In the genomic region with DNA sequence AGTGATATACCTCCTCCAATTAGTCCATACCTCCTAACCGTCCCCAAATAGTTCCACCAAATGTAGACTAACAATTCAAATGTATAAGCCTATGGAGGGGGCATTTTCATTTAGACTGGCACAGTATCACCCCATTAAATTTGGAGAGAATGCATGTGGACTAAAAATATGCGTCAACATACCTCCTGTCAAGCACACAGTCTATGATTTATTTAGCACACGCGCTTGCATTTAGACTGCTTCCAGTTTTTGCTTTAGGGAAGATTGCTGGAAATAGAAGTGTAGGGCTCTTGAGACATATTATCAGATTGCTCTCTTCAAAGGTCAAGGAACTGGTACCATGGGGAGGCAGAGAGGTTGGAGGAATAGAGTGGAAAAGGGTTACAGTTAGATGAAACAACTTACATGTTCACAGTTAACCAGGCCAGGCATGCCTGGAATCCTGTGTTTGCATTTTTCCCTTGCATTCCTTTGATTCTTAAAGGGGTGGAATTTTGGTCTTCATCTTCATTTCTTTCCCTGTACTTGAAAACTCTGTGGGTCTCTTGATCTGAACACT, we compare ENCODE assay signal across 18 mouse cellular contexts.
DNase-seq lines count a peak whose midpoint lies in the region; ATAC-seq and TF ChIP-seq lines count a peak whose summit lies in the region.
"Had no signal": no experiment of that assay in that cellular context is flagged by ENCODE, and none has a peak within 500 bp of the region (broad histone marks: within the 10 kb centered on the region; RNA-seq: fewer than 3 reads in every experiment).

No protein-coding gene starts in this region.

- no peak for DNase-seq in heart, embryonic 10.5 days (ENCODE audit: low spot score)
- DNase-seq in heart, adult 18-20 months = no peak
- no peak for DNase-seq in lung, postnatal 0 days (ENCODE audit: low spot score)
- DNase-seq in lung, postnatal 10 days = no peak
- peak; percentile 4 for DNase-seq in ZHBTc4 (ENCODE audit: low read depth, low spot score)
- DNase-seq in yolk sac, embryonic 10.5 days (ENCODE audit: low spot score) = peak; percentile 9
- no peak for DNase-seq in urinary bladder, postnatal 10 days (ENCODE audit: low spot score)
- DNase-seq: adrenal gland, adult 2 months; cerebellum, adult 11 months; cerebellum, postnatal 14 days; embryo, embryonic 11 days; kidney, adult 18-20 months; kidney, postnatal 25 days had no signal

- no peaks in the 10 kb centered on the region for H3K9me3 ChIP-seq in heart, embryonic 10.5 days
- H3K9me3 ChIP-seq in lung, postnatal 0 days (ENCODE audit: low read length) = no peaks in the 10 kb centered on the region
- H3K9me3 ChIP-seq: forebrain, embryonic 15.5 days; hindbrain, embryonic 10.5 days; midbrain, embryonic 13.5 days had no signal

- H3K4me1 ChIP-seq in heart, embryonic 10.5 days = no peaks in the 10 kb centered on the region
- H3K4me1 ChIP-seq in lung, postnatal 0 days (ENCODE audit: insufficient read depth, low read depth, low read length) = no peaks in the 10 kb centered on the region
- H3K4me1 ChIP-seq: forebrain, embryonic 15.5 days; hindbrain, embryonic 10.5 days; midbrain, embryonic 13.5 days had no signal

- WGBS in heart, embryonic 10.5 days = 54% methylated on average over 4 of the region's 4 CpGs
- 39% methylated on average over 4 of the region's 4 CpGs for WGBS in lung, postnatal 0 days

- H3K27ac ChIP-seq in heart, embryonic 10.5 days = peak overlapping the region; percentile 42; the same call in 1 of the 2 replicates
- no peak overlapping the region for H3K27ac ChIP-seq in lung, postnatal 0 days (ENCODE audit: low read length)
- H3K27ac ChIP-seq: forebrain, embryonic 15.5 days; hindbrain, embryonic 10.5 days; macrophage; midbrain, embryonic 13.5 days had no signal

- no peak; the same call in 1 of the 2 replicates for ATAC-seq in lung, postnatal 0 days
- ATAC-seq: forebrain, embryonic 15.5 days; midbrain, embryonic 13.5 days had no signal

- no peaks in the 10 kb centered on the region for H3K36me3 ChIP-seq in heart, embryonic 10.5 days
- H3K36me3 ChIP-seq in lung, postnatal 0 days (ENCODE audit: insufficient read depth, low read length) = no peaks in the 10 kb centered on the region
- H3K36me3 ChIP-seq: forebrain, embryonic 15.5 days; hindbrain, embryonic 10.5 days; midbrain, embryonic 13.5 days had no signal

- no peak overlapping the region for H3K4me3 ChIP-seq in heart, embryonic 10.5 days
- no peak overlapping the region for H3K4me3 ChIP-seq in lung, postnatal 0 days (ENCODE audit: low read depth, low read length)
- H3K4me3 ChIP-seq: erythroblast, embryonic 14.5 days; forebrain, embryonic 15.5 days; hindbrain, embryonic 10.5 days; midbrain, embryonic 13.5 days had no signal

- H3K9ac ChIP-seq in lung, postnatal 0 days (replicated peaks; ENCODE audit: low read depth) = no peak overlapping the region
- H3K9ac ChIP-seq: forebrain, embryonic 15.5 days; midbrain, embryonic 13.5 days had no signal

- no peak overlapping the region for H3K4me2 ChIP-seq in lung, postnatal 0 days (replicated peaks; ENCODE audit: low read depth, low read length)
- H3K4me2 ChIP-seq: forebrain, embryonic 15.5 days; midbrain, embryonic 13.5 days had no signal

- TF ChIP-seq CTCF in lung, postnatal 0 days (IDR thresholded peaks at IDR 0.05) = no peak

- H3K27me3 ChIP-seq in heart, embryonic 10.5 days (ENCODE audit: insufficient read depth, poor library complexity, severe bottlenecking) = no peaks in the 10 kb centered on the region
- no peaks in the 10 kb centered on the region for H3K27me3 ChIP-seq in lung, postnatal 0 days (replicated peaks; ENCODE audit: insufficient read depth, low read length)
- H3K27me3 ChIP-seq: forebrain, embryonic 15.5 days; midbrain, embryonic 13.5 days had no signal

- peak; percentile 45; the same call in 1 of the 2 replicates for TF ChIP-seq EP300 in lung, postnatal 0 days (IDR thresholded peaks at IDR 0.05)

Comparison
In these comparisons a context has a peak if more than half of its experiments do, and no peak if none do; other contexts are left out.
1. DNase-seq: peak in ZHBTc4 (single experiment) and yolk sac, embryonic 10.5 days (single experiment); none in heart, embryonic 10.5 days (single experiment), heart, adult 18-20 months (0 of 2), lung, postnatal 0 days (single experiment), lung, postnatal 10 days (single experiment) and urinary bladder, postnatal 10 days (single experiment).